8 mouse cellular contexts compared by ENCODE assay signal in the genomic region with DNA sequence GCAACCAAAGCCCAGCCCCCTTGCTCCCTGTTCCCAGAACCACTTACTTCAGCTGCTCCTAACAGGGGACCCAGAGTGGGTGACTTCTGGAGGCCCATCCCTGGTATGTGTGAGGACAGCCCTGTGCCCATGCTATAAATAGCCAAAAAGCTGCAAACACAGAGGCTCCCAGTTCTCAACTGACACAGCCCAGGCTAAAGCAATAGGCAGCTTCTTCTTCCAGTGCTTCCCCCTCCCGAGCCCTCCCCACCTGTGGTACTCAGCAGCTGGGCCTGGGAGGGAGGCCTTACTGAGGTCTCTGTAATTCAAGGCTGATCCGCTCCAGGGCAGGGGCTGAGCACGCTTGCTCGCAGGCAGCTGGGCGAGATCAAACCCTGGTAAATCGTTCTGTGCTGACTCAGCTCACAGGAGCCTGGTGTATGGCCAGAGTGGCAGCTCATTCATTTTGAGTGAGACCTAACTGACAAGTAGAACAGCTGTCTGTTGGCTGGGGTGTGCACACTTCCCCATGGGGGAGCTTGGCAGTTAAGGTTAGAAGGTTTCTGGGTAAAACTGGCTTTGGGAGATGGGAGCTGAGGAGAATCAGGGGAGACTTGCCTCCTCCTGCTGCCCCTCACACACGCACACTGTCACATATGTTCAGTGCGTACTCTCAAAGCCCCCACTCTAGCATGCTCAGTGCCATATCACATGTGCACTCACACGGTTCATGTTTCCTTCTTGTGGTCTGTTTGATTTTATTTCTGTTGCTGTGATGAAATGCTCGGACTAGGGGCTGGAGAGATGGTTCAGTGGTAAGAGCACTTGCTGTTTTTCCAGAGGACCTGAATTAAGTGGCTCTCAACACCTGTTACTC. TPM values are rescaled to one million over a fixed set of nuclear protein-coding genes. Genes with fewer than 3 reads are reported as not detected.
DNase-seq lines count a peak whose midpoint lies in the region; ATAC-seq lines count a peak whose summit lies in the region.

No protein-coding gene starts in this region.

- H3K27me3 ChIP-seq in embryonic facial prominence, embryonic 10.5 days (replicated peaks; ENCODE audit: low read depth, poor library complexity, severe bottlenecking), result no peaks in the 10 kb centered on the region

- H3K27ac ChIP-seq in embryonic facial prominence, embryonic 10.5 days (replicated peaks), result no peak overlapping the region

- DNase-seq in layer of hippocampus, adult 18-20 months (ENCODE audit: low spot score in 2 of 2), result peak; percentile 37 to 57
- DNase-seq in layer of hippocampus, adult 9-10 months (ENCODE audit: low spot score), result no peak
- peak; percentile 49 for DNase-seq in embryonic facial prominence, embryonic 10.5 days (ENCODE audit: low spot score)
- peak; percentile 40 to 57 for DNase-seq in layer of hippocampus, adult 8-10 months (ENCODE audit: low spot score in 2 of 2)
- peak; percentile 56 to 86 for DNase-seq in lung, postnatal 4 days
- peak; percentile 52 to 58 for DNase-seq in right cerebral cortex, postnatal 36 days (ENCODE audit: low spot score in 2 of 2)
- DNase-seq in cerebellum, adult 9-10 months, result no peak

- WGBS in embryonic facial prominence, embryonic 10.5 days, result 57% methylated on average over 10 of the region's 10 CpGs

- no peaks in the 10 kb centered on the region for H3K9me3 ChIP-seq in embryonic facial prominence, embryonic 10.5 days

- peak; percentile 69 for ATAC-seq in granulocyte monocyte progenitor cell, adult 5-6 weeks (replicated peaks; ENCODE audit: poor library complexity, severe bottlenecking)

- peaks cover 10% of the 10 kb centered on the region for H3K4me1 ChIP-seq in embryonic facial prominence, embryonic 10.5 days

- H3K4me3 ChIP-seq in embryonic facial prominence, embryonic 10.5 days, result no peak overlapping the region

- H3K36me3 ChIP-seq in embryonic facial prominence, embryonic 10.5 days (replicated peaks), result no peaks in the 10 kb centered on the region

RNA-seq across cellular contexts. Expression of a gene that starts 49.9 kb away (rescaled TPM):
- 10 to 100 TPM; 70.5 to 72.3 TPM for total RNA-seq in layer of hippocampus, adult 18-20 months (2021)
- polyA plus RNA-seq in embryonic facial prominence, embryonic 10.5 days (2016; fragmentation: Nextera tagmentation; extraction: Ambion mirVana), result 17.4 and 18.3 TPM in 2 replicates
- total RNA-seq in granulocyte monocyte progenitor cell, adult 5-6 weeks (2014; fragmentation: Nextera tagmentation), result 2.4 and 2.6 TPM in 2 replicates
- total RNA-seq in granulocyte monocyte progenitor cell, adult 5-6 weeks (2017), result 0.60 and 2.0 TPM in 2 replicates
- total RNA-seq in layer of hippocampus, adult 8-10 months (2022), result 10 to 100 TPM; 69.8 to 75.0 (median 72.7) TPM

Comparison
In these comparisons a context has a peak if more than half of its experiments do, and no peak if none do; other contexts are left out.
1. DNase-seq: peak in layer of hippocampus, adult 18-20 months (2 of 2), embryonic facial prominence, embryonic 10.5 days (single experiment), layer of hippocampus, adult 8-10 months (2 of 2), lung, postnatal 4 days (2 of 2) and right cerebral cortex, postnatal 36 days (2 of 2); none in layer of hippocampus, adult 9-10 months (single experiment) and cerebellum, adult 9-10 months (single experiment).
2. RNA of a gene that starts 49.9 kb away (total RNA-seq): 69.8 to 75.0 TPM in layer of hippocampus, adult 8-10 months and 70.5 to 72.3 TPM in layer of hippocampus, adult 18-20 months; 0.60 to 2.6 TPM in granulocyte monocyte progenitor cell, adult 5-6 weeks; every median in the first group is over 10 times any median in the second.